Mouse (Mus musculus): ENCODE data around the gene Fam83f. TPM values are rescaled to one million over a fixed set of nuclear protein-coding genes. Genes with fewer than 3 reads are reported as not detected.

Fam83f gene
- total and polyA plus RNA-seq, 3 experiments: not detected

DNA sequence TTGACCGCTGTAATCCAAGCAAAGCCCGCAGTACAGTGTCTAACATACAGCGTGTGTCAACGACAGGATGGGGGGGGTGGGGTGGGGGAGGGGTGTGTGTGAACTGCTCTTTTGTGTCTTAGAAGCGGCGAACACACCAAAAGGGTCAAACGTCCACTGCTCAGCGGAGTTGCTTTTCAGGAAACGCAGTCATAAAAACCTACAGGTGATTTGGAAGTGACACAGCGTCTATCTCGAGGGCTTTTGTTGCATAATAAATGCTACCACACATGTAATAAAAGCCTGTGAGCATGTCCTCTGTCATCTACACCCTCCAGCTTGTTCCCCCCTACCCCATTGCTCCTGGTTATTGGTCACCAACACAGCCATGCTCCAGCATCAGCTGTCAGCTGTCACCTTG is 34.9 kb downstream of the Fam83f start:
- no peak for DNase-seq (ENCODE audit: low read depth, low spot score)
- H3K27me3 ChIP-seq (ENCODE audit: control insufficient read depth in 1 of 2, insufficient read depth in 2 of 2, low read length in 2 of 2): no peaks in the 10 kb centered on the region
- H3K9me3 ChIP-seq (replicated peaks; ENCODE audit: insufficient read depth, low read length): no peaks in the 10 kb centered on the region
- peaks cover 2% of the 10 kb centered on the region; the same call in 1 of the 2 replicates for H3K79me2 ChIP-seq (ENCODE audit: control insufficient read depth, insufficient read depth, low read length, poor library complexity)
- TF ChIP-seq MYC (IDR thresholded peaks at IDR 0.05; ENCODE audit: low read depth, low read length) (no peak), TCF12 (IDR thresholded peaks at IDR 0.05; ENCODE audit: low read depth, low read length) (no peak), NELFE (IDR thresholded peaks at IDR 0.05; ENCODE audit: low read depth, low read length) (no peak), CHD2 (IDR thresholded peaks at IDR 0.05; ENCODE audit: low read length) (no peak), USF1 (IDR thresholded peaks at IDR 0.05; ENCODE audit: low read depth, low read length) (no peak), BHLHE40 (IDR thresholded peaks at IDR 0.05; ENCODE audit: borderline replicate concordance, low read depth, low read length) (no peak), MAZ (IDR thresholded peaks at IDR 0.05; ENCODE audit: low read depth, low read length) (no peak), KAT2A (conservative IDR thresholded peaks at IDR 0.05; ENCODE audit: low read depth, low read length) (no peak), CHD1 (IDR thresholded peaks at IDR 0.05; ENCODE audit: low read depth, low read length) (no peak; the same call in 1 of the 2 replicates), CTCF (IDR thresholded peaks at IDR 0.05 in 2 of 3, conservative IDR thresholded peaks at IDR 0.05 in 1 of 3; ENCODE audit: control insufficient read depth in 1 of 3, insufficient read depth in 1 of 3, low read depth in 2 of 3, low read length in 3 of 3, poor library complexity in 1 of 3, severe bottlenecking in 1 of 3) (no peak), POLR2A (IDR thresholded peaks at IDR 0.05; ENCODE audit: control insufficient read depth in 1 of 2, insufficient read depth in 1 of 2, low read depth in 1 of 2, low read length in 2 of 2, poor library complexity in 1 of 2) (no peak), ELF1 (IDR thresholded peaks at IDR 0.05; ENCODE audit: low read depth, low read length) (no peak), POLR2AphosphoS5 (IDR thresholded peaks at IDR 0.05; ENCODE audit: borderline replicate concordance, low read depth, low read length) (no peak), MXI1 (IDR thresholded peaks at IDR 0.05; ENCODE audit: low read depth, low read length) (no peak; the same call in 1 of the 2 replicates), NRF1 (IDR thresholded peaks at IDR 0.05; ENCODE audit: insufficient read depth, low read depth, low read length, poor library complexity, severe bottlenecking) (no peak), GATA1 (IDR thresholded peaks at IDR 0.05; ENCODE audit: low read depth, low read length) (no peak), GABPA (IDR thresholded peaks at IDR 0.05; ENCODE audit: low read depth, low read length) (no peak), ZKSCAN1 (IDR thresholded peaks at IDR 0.05; ENCODE audit: low read depth, low read length) (no peak), SMC3 (IDR thresholded peaks at IDR 0.05; ENCODE audit: low read depth, low read length) (no peak)
- H3K9ac ChIP-seq (ENCODE audit: control insufficient read depth, low read depth, low read length, poor library complexity, severe bottlenecking): peak overlapping the region; percentile 53
- H3K4me1 ChIP-seq (ENCODE audit: control insufficient read depth in 1 of 2, insufficient read depth in 2 of 2, low read length in 2 of 2): peaks cover 0 to 7% of the 10 kb centered on the region in 2 experiments; a peak in 2 of 4 replicates
- H3K27ac ChIP-seq (ENCODE audit: control insufficient read depth, low read depth, low read length): peak overlapping the region; percentile 52
- peak overlapping the region; percentile 54 to 68 for H3K4me3 ChIP-seq (ENCODE audit: control insufficient read depth in 1 of 2, insufficient read depth in 1 of 2, low read depth in 2 of 2, low read length in 2 of 2)
- peaks cover 0 to 8% of the 10 kb centered on the region in 2 experiments; a peak in 2 of 4 replicates for H3K36me3 ChIP-seq (ENCODE audit: control insufficient read depth in 1 of 2, insufficient read depth in 2 of 2, low read length in 2 of 2)

GRCm38 (mm10) chr15:80707088-80707487 is 35.4 kb downstream of the Fam83f start:
- H3K4me1 ChIP-seq (ENCODE audit: control insufficient read depth in 1 of 2, insufficient read depth in 2 of 2, low read length in 2 of 2): peaks cover 0 to 8% of the 10 kb centered on the region in 2 experiments; a peak in 2 of 4 replicates
- peak overlapping the region; percentile 52 for H3K27ac ChIP-seq (ENCODE audit: control insufficient read depth, low read depth, low read length)
- H3K4me3 ChIP-seq (ENCODE audit: control insufficient read depth in 1 of 2, insufficient read depth in 1 of 2, low read depth in 2 of 2, low read length in 2 of 2): peak overlapping the region; percentile 54 to 68
- peaks cover 0 to 8% of the 10 kb centered on the region in 2 experiments; a peak in 2 of 4 replicates for H3K36me3 ChIP-seq (ENCODE audit: control insufficient read depth in 1 of 2, insufficient read depth in 2 of 2, low read length in 2 of 2)
- DNase-seq (ENCODE audit: low read depth, low spot score): no peak
- no peaks in the 10 kb centered on the region for H3K9me3 ChIP-seq (replicated peaks; ENCODE audit: insufficient read depth, low read length)
- H3K9ac ChIP-seq (ENCODE audit: control insufficient read depth, low read depth, low read length, poor library complexity, severe bottlenecking): peak overlapping the region; percentile 53
- H3K27me3 ChIP-seq (ENCODE audit: control insufficient read depth in 1 of 2, insufficient read depth in 2 of 2, low read length in 2 of 2): no peaks in the 10 kb centered on the region
- H3K79me2 ChIP-seq (ENCODE audit: control insufficient read depth, insufficient read depth, low read length, poor library complexity): peaks cover 2% of the 10 kb centered on the region; the same call in 1 of the 2 replicates
- TF ChIP-seq SIN3A (IDR thresholded peaks at IDR 0.05; ENCODE audit: low read length): no peak; the same call in none of the 2 replicates
- no peak for TF ChIP-seq HCFC1 (IDR thresholded peaks at IDR 0.05; ENCODE audit: low read depth, low read length)
- TF ChIP-seq ETS1 (IDR thresholded peaks at IDR 0.05; ENCODE audit: low read depth, low read length): peak; percentile 77
- no peak for TF ChIP-seq CHD1 (IDR thresholded peaks at IDR 0.05; ENCODE audit: low read depth, low read length)
- peak; percentile 34; the same call in 1 of the 2 replicates for TF ChIP-seq BHLHE40 (IDR thresholded peaks at IDR 0.05; ENCODE audit: borderline replicate concordance, low read depth, low read length)
- TF ChIP-seq MEF2A (IDR thresholded peaks at IDR 0.05; ENCODE audit: extremely low read depth, insufficient replicate concordance, low read depth, low read length, poor library complexity, severe bottlenecking): no peak
- TF ChIP-seq MAFK (IDR thresholded peaks at IDR 0.05; ENCODE audit: borderline replicate concordance, low read depth, low read length): no peak
- TF ChIP-seq ZNF384 (IDR thresholded peaks at IDR 0.05; ENCODE audit: low read depth, low read length): no peak
- TF ChIP-seq ZKSCAN1 (IDR thresholded peaks at IDR 0.05; ENCODE audit: low read depth, low read length): no peak
- TF ChIP-seq POLR2AphosphoS2 (IDR thresholded peaks at IDR 0.05; ENCODE audit: low read length): no peak
- no peak for TF ChIP-seq POLR2A (IDR thresholded peaks at IDR 0.05; ENCODE audit: control insufficient read depth in 1 of 2, insufficient read depth in 1 of 2, low read depth in 1 of 2, low read length in 2 of 2, poor library complexity in 1 of 2)
- TF ChIP-seq EP300 (IDR thresholded peaks at IDR 0.05; ENCODE audit: low read depth in 1 of 2, low read length in 2 of 2): peak; percentile 63 to 68; a peak in 3 of 4 replicates
- TF ChIP-seq MYB (IDR thresholded peaks at IDR 0.05; ENCODE audit: low read depth, low read length): no peak
- TF ChIP-seq MXI1 (IDR thresholded peaks at IDR 0.05; ENCODE audit: low read depth, low read length): peak; percentile 85; the same call in 1 of the 2 replicates
- TF ChIP-seq CHD2 (IDR thresholded peaks at IDR 0.05; ENCODE audit: low read length): no peak
- no peak for TF ChIP-seq UBTF (IDR thresholded peaks at IDR 0.05; ENCODE audit: borderline replicate concordance, insufficient read depth, low read depth, low read length)
- TF ChIP-seq ELF1 (IDR thresholded peaks at IDR 0.05; ENCODE audit: low read depth, low read length): 0 out of 2 replicates have a peak, but pooled peaks have one; percentile 50
- TF ChIP-seq TAL1 (IDR thresholded peaks at IDR 0.05; ENCODE audit: low read length): peak; percentile 5; the same call in 1 of the 2 replicates

Data from MEL (cell line).